Mouse (Mus musculus): ENCODE measurements around the gene Efhc1.

The Efhc1 gene

GRCm38 (mm10) chr1:21006775-21007174 lies 55.3 kb downstream of the Efhc1 start:
- no peak for DNase-seq (ENCODE audit: low read depth, low spot score)

GRCm38 (mm10) chr1:21007941-21008701 lies 56.7 kb downstream of the Efhc1 start:
- no peak for DNase-seq (ENCODE audit: low read depth, low spot score)

- DNase-seq (ENCODE audit: low read depth, low spot score): no peak
Measured at GRCm38 (mm10) chr1:21008891-21009290, 57.5 kb downstream of the Efhc1 start.

GRCm38 (mm10) chr1:21010282-21010800 lies 58.9 kb downstream of the Efhc1 start:
- DNase-seq (ENCODE audit: low read depth, low spot score): no peak

GRCm38 (mm10) chr1:21014463-21014862 lies 63.0 kb downstream of the Efhc1 start:
- DNase-seq (ENCODE audit: low read depth, low spot score): no peak

- DNase-seq (ENCODE audit: low read depth, low spot score): no peak
Measured at GRCm38 (mm10) chr1:21023101-21023500, 71.7 kb downstream of the Efhc1 start.

- no peak for DNase-seq (ENCODE audit: low read depth, low spot score)
Measured at GRCm38 (mm10) chr1:21025203-21025602, 73.8 kb downstream of the Efhc1 start.

- no peak for DNase-seq (ENCODE audit: low read depth, low spot score)
Measured at GRCm38 (mm10) chr1:21026534-21026933, 75.1 kb downstream of the Efhc1 start.

GRCm38 (mm10) chr1:21029000-21029399 lies 77.6 kb downstream of the Efhc1 start:
- DNase-seq (ENCODE audit: low read depth, low spot score): no peak

- no peak for DNase-seq (ENCODE audit: low read depth, low spot score)
Measured at GRCm38 (mm10) chr1:21031650-21032049, 80.2 kb downstream of the Efhc1 start.

GRCm38 (mm10) chr1:21033065-21033791 lies 81.8 kb downstream of the Efhc1 start:
- DNase-seq (ENCODE audit: low read depth, low spot score): no peak

- no peak for DNase-seq (ENCODE audit: low read depth, low spot score)
Measured at GRCm38 (mm10) chr1:21033792-21034119, 82.3 kb downstream of the Efhc1 start.

- DNase-seq (ENCODE audit: low read depth, low spot score): no peak
Measured at GRCm38 (mm10) chr1:21035878-21036277, 84.5 kb downstream of the Efhc1 start.

- no peak for DNase-seq (ENCODE audit: low read depth, low spot score)
Measured at GRCm38 (mm10) chr1:21037881-21038601, 86.6 kb downstream of the Efhc1 start.

GRCm38 (mm10) chr1:21039564-21039963 lies 88.1 kb downstream of the Efhc1 start:
- DNase-seq (ENCODE audit: low read depth, low spot score): no peak

- no peak for DNase-seq (ENCODE audit: low read depth, low spot score)
Measured at GRCm38 (mm10) chr1:21040173-21040572, 88.7 kb downstream of the Efhc1 start.

Data from telencephalon, adult 2 months (tissue).